Mouse (Mus musculus) lung, adult 2 months (tissue): ENCODE results near the gene Olfr670. TPM values are rescaled to one million over a fixed set of nuclear protein-coding genes. Genes with fewer than 3 reads are reported as not detected.
"Not testable (repeated sequence)": the region's sequence is repeated elsewhere in the genome, so short reads cannot be mapped to it uniquely, and the experiment has no call there.

Source experiments
- DNase-seq: peaks from one replicate; pipeline ENCODE4 v3.0.0; 2022
- H3K4me1 ChIP-seq: fragments of 200-500 bp; 2 replicates; pipeline ENCODE4 v1.6.1; 2011; ENCODE audit warnings: low read length; ENCODE audit not compliant: control insufficient read depth, insufficient read depth
- H3K4me3 ChIP-seq: fragments of 200-500 bp; replicated peaks from 2 replicates; pipeline ENCODE3; 2011; ENCODE audit warnings: low read depth, mild to moderate bottlenecking, control low read depth, low read length; ENCODE audit errors: extremely low read depth
- CTCF ChIP-seq: fragments of 200-500 bp; IDR thresholded peaks from 2 replicates; pipeline ENCODE4 v1.5.1; 2011; ENCODE audit warnings: mild to moderate bottlenecking, low read length, control low read depth; ENCODE audit not compliant: insufficient read depth
- POLR2A ChIP-seq: fragments of 200-500 bp; IDR thresholded peaks from 2 replicates; pipeline ENCODE4 v1.6.1; 2011; ENCODE audit warnings: low read depth, mild to moderate bottlenecking, control low read depth, low read length, borderline replicate concordance; ENCODE audit errors: extremely low read depth
- WGBS: fragments of 180-500 bp; shearing (Covaris S2); methylation state at CpG from one replicate; pipeline ENCODE4 v1.1.7; 2018; 5-methylcytosine and 5-hydroxymethylcytosine counted together
- polyA plus RNA-seq: library from polyadenylated mRNA; depleted of rRNA; stranded (reverse); fragments of >200 nt; gene quantifications from 2 replicates; pipeline ENCODE4 v1.2.3, GENCODE M21; 2012; rRNA removed

Gene Olfr670
- not detected in 2 replicates for polyA plus RNA-seq

- no peak for TF ChIP-seq CTCF
- TF ChIP-seq POLR2A = no peak
- Histone ChIP-seq H3K4me3 (no peak within 1 kb of the TSS), H3K4me1 (no peaks in the 10 kb centered on the region)
- 35% methylated on average over 1 of the region's 1 CpGs for WGBS
- no peak for DNase-seq
Measured at GRCm38 (mm10) chr7:104962520-104962919, at the start of gene Olfr670. Gene Olfr670, minus strand, starts transcription at chr7:104962620.

- Histone ChIP-seq H3K4me1 (no peaks in the 10 kb centered on the region), H3K4me3 (no peak within 1 kb of the TSS)
- DNase-seq = no peak
Measured at GRCm38 (mm10) chr7:105001929-105002328, 39.5 kb upstream of the Olfr670 start, which contains the start of gene Olfr672. Gene Olfr672, minus strand, starts transcription at chr7:105002029.

DNA sequence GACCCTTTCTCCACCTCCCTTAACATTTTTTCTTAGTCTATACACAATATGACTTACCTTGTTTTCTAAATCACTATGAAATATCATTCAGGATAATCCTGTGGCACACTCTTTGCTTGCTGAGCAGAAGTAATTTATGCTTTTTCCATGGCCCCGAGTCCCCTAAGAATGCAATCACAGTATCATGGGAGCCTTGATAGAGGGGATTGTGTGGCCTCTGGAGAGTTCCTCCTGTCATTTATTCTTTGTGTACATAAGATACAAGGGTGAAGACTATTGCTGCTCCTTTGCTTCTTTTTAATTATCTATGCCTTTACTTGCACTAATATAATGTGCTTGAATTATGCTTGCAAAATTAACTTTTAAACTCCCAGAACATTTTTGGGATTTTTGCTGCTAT lies 16.6 kb upstream of the Olfr670 start, which contains the start of gene Olfr671:
Gene Olfr671 (minus strand): TSS at position 101 of the 400 bp plus-strand sequence.
- DNase-seq = no peak
- Histone ChIP-seq H3K4me1 (no peaks in the 10 kb centered on the region), H3K4me3 (no peak within 1 kb of the TSS)
- TF ChIP-seq CTCF (no peak), POLR2A (no peak)
- WGBS = 66% methylated on average over 1 of the region's 1 CpGs

More at GRCm38 (mm10) chr7:105001929-105002328, 39.5 kb upstream of the Olfr670 start, which contains the start of gene Olfr672:
- no peak for TF ChIP-seq POLR2A
- TF ChIP-seq CTCF = no peak

- DNase-seq, H3K4me1 ChIP-seq, H3K4me3 ChIP-seq: not testable (repeated sequence)
- 53% methylated on average over 2 of the region's 2 CpGs for WGBS
Measured at GRCm38 (mm10) chr7:104972507-104972906, 10.1 kb upstream of the Olfr670 start.

DNA sequence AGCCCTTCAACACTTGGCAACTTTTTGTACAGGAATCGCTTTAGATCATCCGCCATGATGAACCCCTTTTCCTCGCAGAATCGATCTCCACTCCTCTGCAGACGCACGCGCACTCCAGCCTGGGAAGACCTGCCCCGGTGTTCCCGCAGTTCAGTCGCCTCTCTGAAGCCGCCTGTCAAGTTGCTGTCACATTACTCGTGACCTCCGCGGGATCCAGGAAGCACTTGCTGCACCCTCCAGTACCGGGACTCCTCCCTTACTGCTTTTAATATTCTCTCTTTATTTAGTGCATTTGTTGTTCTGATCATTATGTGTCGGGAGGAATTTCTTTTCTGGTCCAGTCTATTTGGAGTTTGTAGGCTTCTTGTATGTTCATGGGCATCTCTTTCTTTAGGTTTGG lies 12.2 kb downstream of the Olfr670 start:
- not testable (repeated sequence) for DNase-seq, H3K4me1 ChIP-seq, H3K4me3 ChIP-seq
- WGBS = 91% methylated on average over 16 of the region's 16 CpGs

DNA sequence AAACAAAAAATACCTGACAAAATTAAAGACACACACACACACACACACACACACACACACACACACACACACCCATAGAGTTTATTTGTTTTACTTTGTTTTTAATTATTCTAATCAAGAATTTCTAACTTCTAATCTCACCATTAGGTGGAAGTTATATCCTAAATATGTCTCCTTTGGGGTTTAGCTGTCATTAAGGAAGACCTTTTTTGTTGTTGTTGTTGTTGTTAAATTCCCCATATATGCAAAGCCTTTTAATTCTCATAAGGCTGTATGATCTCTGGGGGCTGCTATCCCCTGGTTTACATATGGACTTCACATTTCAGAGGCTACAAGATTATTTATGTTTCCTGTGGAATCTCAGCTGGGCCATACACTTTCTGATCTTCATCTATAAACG lies 28.5 kb downstream of the Olfr670 start, which contains the start of gene Olfr669:
Gene Olfr669 (plus strand): TSS at position 301 of the 400 bp plus-strand sequence.
- TF ChIP-seq POLR2A (no peak), CTCF (no peak)
- H3K4me3 ChIP-seq = no peak within 1 kb of the TSS
- DNase-seq = no peak
- H3K4me1 ChIP-seq = no peaks in the 10 kb centered on the region
- 72% methylated on average over 1 of the region's 1 CpGs for WGBS

DNA sequence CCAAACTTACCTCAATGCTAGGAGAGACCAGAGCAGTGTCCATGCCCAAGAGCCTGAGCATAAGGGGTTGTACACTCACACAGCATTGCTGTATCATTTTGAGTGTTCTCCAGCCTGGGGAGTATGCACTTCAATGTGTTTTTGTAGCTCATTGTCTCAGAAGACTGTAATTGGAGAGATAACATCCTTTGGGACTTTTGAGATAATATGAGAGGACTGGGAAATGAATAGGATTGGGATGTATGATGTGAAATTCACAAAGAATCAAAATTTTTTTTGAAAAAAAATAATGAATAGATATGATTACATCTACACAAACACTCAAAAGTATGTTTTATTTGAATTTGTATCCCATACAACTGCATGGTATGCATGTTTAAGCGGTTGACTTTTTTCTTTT lies 34.5 kb downstream of the Olfr670 start, which contains the start of gene Olfr668:
Gene Olfr668 (minus strand): TSS at position 101 of the 400 bp plus-strand sequence.
- no peak for TF ChIP-seq CTCF
- TF ChIP-seq POLR2A = no peak
- no peak for DNase-seq
- H3K4me3 ChIP-seq = no peak within 1 kb of the TSS
- no peaks in the 10 kb centered on the region for H3K4me1 ChIP-seq
- 60% methylated on average over 1 of the region's 1 CpGs for WGBS

DNA sequence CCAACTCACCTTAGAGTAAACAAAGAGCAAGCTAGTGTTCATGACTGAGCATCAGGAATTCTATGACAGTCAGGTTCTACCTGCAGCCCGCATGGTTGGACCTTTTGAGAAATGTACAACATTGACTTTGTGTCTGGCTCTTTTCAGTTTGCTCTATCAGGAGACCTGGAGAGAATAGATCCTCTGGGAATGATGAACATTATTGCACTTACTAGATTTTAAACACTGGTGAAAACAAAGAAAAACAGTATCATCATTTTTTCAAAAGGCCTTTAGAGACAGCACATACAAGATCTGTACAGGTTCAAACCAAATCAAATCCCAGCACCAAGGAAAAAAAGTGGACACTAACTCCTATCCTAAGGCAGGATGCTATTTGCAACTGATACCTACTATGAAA lies 41.0 kb downstream of the Olfr670 start, which contains the start of gene Olfr667:
Gene Olfr667 (minus strand): TSS at position 101 of the 400 bp plus-strand sequence.
- 82% methylated on average over 1 of the region's 1 CpGs for WGBS
- no peak for TF ChIP-seq CTCF
- no peak for TF ChIP-seq POLR2A
- H3K4me1 ChIP-seq = no peaks in the 10 kb centered on the region
- DNase-seq = no peak
- H3K4me3 ChIP-seq = no peak within 1 kb of the TSS

Other genes starting within 250 kb of the Olfr670 start
- not detected in 2 replicates for gene Usp17le, start 185.2 kb downstream of the Olfr670 start, polyA plus RNA-seq
- not detected in 2 replicates for gene Usp17lb, start 120.0 kb downstream of the Olfr670 start, polyA plus RNA-seq
- not detected in 2 replicates for gene Usp17la, start 105.6 kb downstream of the Olfr670 start, polyA plus RNA-seq
- not detected in 2 replicates for gene Olfr665, start 84.6 kb downstream of the Olfr670 start, polyA plus RNA-seq
- gene Olfr666, start 66.7 kb downstream of the Olfr670 start, polyA plus RNA-seq = not detected in 2 replicates
- not detected in 2 replicates for gene Olfr667, start 41.1 kb downstream of the Olfr670 start, polyA plus RNA-seq
- gene Olfr668, start 34.6 kb downstream of the Olfr670 start, polyA plus RNA-seq = not detected in 2 replicates
- gene Olfr669, start 28.4 kb downstream of the Olfr670 start, polyA plus RNA-seq = not detected in 2 replicates
- gene Olfr671, start 16.5 kb upstream of the Olfr670 start, polyA plus RNA-seq = not detected in 2 replicates
- not detected in 2 replicates for gene Olfr672, start 39.4 kb upstream of the Olfr670 start, polyA plus RNA-seq
- gene Olfr675, start 65.8 kb upstream of the Olfr670 start, polyA plus RNA-seq = not detected in 2 replicates
- gene Olfr676, start 70.1 kb upstream of the Olfr670 start, polyA plus RNA-seq = not detected in 2 replicates
- gene Olfr677, start 88.8 kb upstream of the Olfr670 start, polyA plus RNA-seq = not detected in 2 replicates
- gene Olfr678, start 101.9 kb upstream of the Olfr670 start, polyA plus RNA-seq = not detected in 2 replicates
- not detected in 2 replicates for gene Olfr679, start 118.6 kb upstream of the Olfr670 start, polyA plus RNA-seq
- gene Olfr680-ps1, start 130.2 kb upstream of the Olfr670 start, polyA plus RNA-seq = not detected in 2 replicates
- gene Olfr681, start 154.2 kb upstream of the Olfr670 start, polyA plus RNA-seq = not detected in 2 replicates
- not detected in 2 replicates for gene Olfr683, start 184.4 kb upstream of the Olfr670 start, polyA plus RNA-seq
- not detected in 2 replicates for gene Olfr684, start 201.0 kb upstream of the Olfr670 start, polyA plus RNA-seq
- gene Olfr685, start 223.4 kb upstream of the Olfr670 start, polyA plus RNA-seq = not detected in 2 replicates
- gene Olfr686, start 244.9 kb upstream of the Olfr670 start, polyA plus RNA-seq = not detected in 2 replicates